Mouse (Mus musculus): ENCODE measurements around the gene Ttbk1. TPM values are rescaled to one million over a fixed set of nuclear protein-coding genes. Genes with fewer than 3 reads are reported as not detected.

The Ttbk1 gene
- total RNA-seq, 2 experiments from 2014 or later: 0.19 TPM

- intact Hi-C loops (cut with DNase I): no loop called here
- DNase-seq: no peak
These were observed 58.6 kb downstream of the Ttbk1 start, which contains the start of gene Crip3 for GRCm38 (mm10) chr17:46428761-46429414. Crip3 (plus strand) TSS chr17:46428926.

GRCm38 (mm10) chr17:46426496-46426895 lies 61.0 kb downstream of the Ttbk1 start:
- intact Hi-C loops (cut with DNase I): no loop called here
- peak; percentile 50 to 63 for DNase-seq

GRCm38 (mm10) chr17:46419717-46420116 lies 67.8 kb downstream of the Ttbk1 start:
- intact Hi-C loops (cut with DNase I): no loop called here
- no peak for DNase-seq

GRCm38 (mm10) chr17:46418628-46419027 lies 68.8 kb downstream of the Ttbk1 start:
- intact Hi-C loops (cut with DNase I): no loop called here
- peak in 1 of 2 experiments; percentile 35 for DNase-seq

GRCm38 (mm10) chr17:46408478-46408877 lies 79.0 kb downstream of the Ttbk1 start:
- DNase-seq: no peak
- intact Hi-C loops (cut with DNase I): no loop called here

- no peak for DNase-seq
- intact Hi-C loops (cut with DNase I): no loop called here
These were observed 92.8 kb downstream of the Ttbk1 start for GRCm38 (mm10) chr17:46394631-46395030.

GRCm38 (mm10) chr17:46393012-46393411 lies 94.5 kb downstream of the Ttbk1 start:
- peak in 1 of 2 experiments; percentile 32 for DNase-seq
- intact Hi-C loops (cut with DNase I): loop anchor here (2.0 kb wide), 1 partner anchor 22 kb away; no protein-coding TSS in a partner anchor

Other genes with a start within 250 kb of the Ttbk1 start
- gene Polr1c, start 239.6 kb downstream of the Ttbk1 start, total RNA-seq (2021): 10 to 100 TPM; 22.2 to 25.1 TPM
- gene Yipf3, start 239.6 kb downstream of the Ttbk1 start, total RNA-seq (2021): 10 to 100 TPM; 83.3 to 86.2 TPM
- gene Lrrc73, start 234.1 kb downstream of the Ttbk1 start, total RNA-seq (2021): under 1 TPM; 0.22 to 0.30 TPM
- 10 to 100 TPM; 33.8 to 43.6 TPM for gene Tjap1, start 204.6 kb downstream of the Ttbk1 start, total RNA-seq (2021)
- gene Dlk2, start 190.3 kb downstream of the Ttbk1 start, total RNA-seq (2021): under 1 TPM; 0.39 to 0.60 TPM
- gene Abcc10, start 159.3 kb downstream of the Ttbk1 start, total RNA-seq (2021): 1 to 10 TPM; 3.8 to 4.9 TPM
- 10 to 100 TPM; 17.6 to 19.1 TPM for gene Zfp318, start 103.9 kb downstream of the Ttbk1 start, total RNA-seq (2021)
- gene Crip3, start 58.7 kb downstream of the Ttbk1 start, total RNA-seq (2021): 1 to 10 TPM in 1 of 2 experiments, not detected in 1; 1.2 TPM
- gene Slc22a7, start 49.2 kb downstream of the Ttbk1 start, total RNA-seq (2021): not detected
- gene Dnph1, start 9.0 kb upstream of the Ttbk1 start, total RNA-seq (2021): 1 to 10 TPM in 1 of 2 experiments, under 1 TPM in 1; 0.89 to 2.2 TPM
- 10 to 100 TPM; 20.3 to 24.0 TPM for gene Cul9, start 58.7 kb upstream of the Ttbk1 start, total RNA-seq (2021)
- gene Srf, start 68.5 kb upstream of the Ttbk1 start, total RNA-seq (2021): 10 to 100 TPM; 85.7 to 94.7 TPM
- gene Ptk7, start 141.8 kb upstream of the Ttbk1 start, total RNA-seq (2021): 1 to 10 TPM; 2.7 to 4.0 TPM
- 10 to 100 TPM; 24.5 to 29.1 TPM for gene Klc4, start 158.3 kb upstream of the Ttbk1 start, total RNA-seq (2021)
- 100 to 1,000 TPM; 130 to 134 TPM for gene Mrpl2, start 158.6 kb upstream of the Ttbk1 start, total RNA-seq (2021)
- gene Cul7, start 162.7 kb upstream of the Ttbk1 start, total RNA-seq (2021): 10 to 100 TPM; 20.7 to 23.8 TPM
- gene Rrp36, start 186.7 kb upstream of the Ttbk1 start, total RNA-seq (2021): 10 to 100 TPM in 1 of 2 experiments, 1 to 10 TPM in 1; 9.5 to 10.7 TPM
- gene Mea1, start 191.1 kb upstream of the Ttbk1 start, total RNA-seq (2021): 10 to 100 TPM; 48.0 to 49.3 TPM
- gene Klhdc3, start 193.2 kb upstream of the Ttbk1 start, total RNA-seq (2021): 10 to 100 TPM; 85.5 to 87.7 TPM
- gene Ppp2r5d, start 217.4 kb upstream of the Ttbk1 start, total RNA-seq (2021): 10 to 100 TPM; 33.2 TPM
- 10 to 100 TPM; 31.8 to 32.3 TPM for gene Pex6, start 223.8 kb upstream of the Ttbk1 start, total RNA-seq (2021)
- gene Gnmt, start 241.5 kb upstream of the Ttbk1 start, total RNA-seq (2021): 1 to 10 TPM; 1.8 to 3.1 TPM

Measured in heart, postnatal 36 days (tissue).